Mouse (Mus musculus): ENCODE results near the gene Alcam.

- TF ChIP-seq POLR2A (IDR thresholded peaks at IDR 0.05; ENCODE audit: control insufficient read depth, low read depth, low read length) (no peak), CTCF (IDR thresholded peaks at IDR 0.05; ENCODE audit: control insufficient read depth, insufficient read depth, insufficient replicate concordance, low read depth, low read length) (no peak)
Measured at GRCm38 (mm10) chr16:52307016-52307415, 146.9 kb downstream of the Alcam start.

All from testis, adult 2 months (tissue).